Mouse (Mus musculus): ENCODE results near the gene Phospho1.

Phospho1 gene

DNA sequence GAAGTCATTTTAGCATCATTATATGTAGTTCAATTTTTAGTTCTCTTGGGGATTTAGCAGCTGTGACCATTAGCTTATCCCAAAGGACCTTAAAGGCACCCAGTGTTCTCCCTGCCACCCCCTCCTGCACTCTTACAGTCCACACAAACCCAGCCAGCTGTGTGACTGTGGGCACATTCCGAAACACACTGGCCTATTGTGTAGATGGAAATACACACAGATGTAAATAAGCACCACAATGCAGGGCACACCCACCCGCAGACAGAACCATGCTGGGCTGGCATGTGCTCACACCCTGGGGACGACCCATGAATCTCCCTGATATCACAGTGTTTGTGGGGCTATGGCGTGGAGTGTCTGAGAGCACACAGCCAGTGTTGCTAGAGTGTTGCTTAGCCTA is 12.1 kb upstream of the Phospho1 start:
- DNase-seq (ENCODE audit: low read depth): no peak

DNA sequence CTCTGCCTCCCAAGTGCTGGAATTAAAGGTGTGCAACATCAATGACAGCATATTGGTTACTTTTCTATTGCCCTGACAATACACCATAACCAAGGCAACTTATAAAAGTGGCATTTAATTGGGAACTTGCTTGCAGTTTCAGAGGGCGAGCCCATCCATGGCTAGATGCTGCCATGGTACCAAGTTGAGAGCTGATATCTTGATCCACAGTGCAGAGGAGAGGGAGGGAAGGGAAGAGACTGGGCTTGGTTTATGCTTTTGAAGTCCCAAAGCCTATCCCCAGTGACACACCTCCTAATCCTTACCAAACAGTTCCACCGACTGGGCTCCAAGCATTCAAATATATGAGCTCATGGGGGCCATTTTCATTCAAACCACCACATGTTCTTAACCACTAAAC is 10.2 kb upstream of the Phospho1 start:
- no peak for DNase-seq (ENCODE audit: low read depth)

DNA sequence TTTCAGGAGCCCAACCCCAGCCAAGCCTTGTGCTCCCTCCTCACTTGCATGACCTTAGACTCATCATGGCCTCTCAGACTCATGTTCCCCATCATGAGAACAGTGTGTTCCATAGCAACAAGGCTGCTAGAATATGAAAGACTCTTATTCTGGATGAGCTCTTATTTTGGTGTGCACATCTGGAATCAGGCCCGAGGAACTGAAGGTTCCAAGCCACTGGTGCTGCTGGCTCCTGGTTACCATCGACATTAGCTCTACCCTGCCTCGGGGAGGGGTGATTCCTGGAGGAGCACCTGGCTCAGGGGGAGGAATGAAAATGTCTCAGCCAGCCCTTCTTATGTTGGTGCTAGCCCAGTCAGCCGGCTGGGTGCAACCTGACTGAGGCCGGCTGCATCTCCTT is 9.4 kb upstream of the Phospho1 start:
- no peak for DNase-seq (ENCODE audit: low read depth)

DNA sequence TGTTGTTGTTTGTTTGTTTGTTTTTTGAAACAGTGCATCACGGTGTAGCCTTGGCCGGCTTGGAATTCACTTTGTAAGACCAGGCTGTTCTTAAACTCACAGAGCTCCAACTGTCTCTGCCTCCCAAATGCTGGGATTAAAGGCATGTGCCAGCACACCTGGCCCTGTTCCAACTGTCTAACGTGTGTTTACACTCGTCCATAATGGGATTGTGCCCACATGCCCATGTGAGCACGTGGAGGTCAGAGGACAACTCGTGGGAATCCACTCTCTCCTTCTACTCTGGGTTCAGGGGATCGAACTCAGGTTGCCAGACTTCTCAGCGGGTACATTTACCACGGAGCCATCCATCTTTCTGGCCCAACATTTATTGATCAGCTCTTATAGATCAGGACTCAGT is 8.9 kb upstream of the Phospho1 start:
- no peak for DNase-seq (ENCODE audit: low read depth)

DNA sequence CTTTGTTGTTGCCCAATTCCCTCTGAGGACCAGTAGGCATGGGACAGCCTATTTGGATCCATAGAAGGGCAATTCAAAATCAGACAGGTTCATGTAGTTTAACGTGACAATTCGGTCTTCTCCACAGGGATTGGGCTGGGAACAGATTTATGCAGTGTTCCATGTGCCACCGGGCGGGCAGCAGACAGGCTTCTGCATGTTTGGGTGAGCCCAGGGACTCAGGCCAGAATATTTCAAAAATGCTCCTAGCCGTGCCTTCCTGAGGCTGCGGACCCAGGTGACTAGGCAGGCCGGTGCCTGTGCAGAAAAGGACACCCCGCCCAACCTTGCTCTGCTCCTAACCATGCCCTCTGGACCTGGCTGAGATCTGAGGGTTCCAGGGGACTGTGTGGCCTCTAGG is 5.2 kb upstream of the Phospho1 start:
- DNase-seq (ENCODE audit: low read depth): no peak

DNA sequence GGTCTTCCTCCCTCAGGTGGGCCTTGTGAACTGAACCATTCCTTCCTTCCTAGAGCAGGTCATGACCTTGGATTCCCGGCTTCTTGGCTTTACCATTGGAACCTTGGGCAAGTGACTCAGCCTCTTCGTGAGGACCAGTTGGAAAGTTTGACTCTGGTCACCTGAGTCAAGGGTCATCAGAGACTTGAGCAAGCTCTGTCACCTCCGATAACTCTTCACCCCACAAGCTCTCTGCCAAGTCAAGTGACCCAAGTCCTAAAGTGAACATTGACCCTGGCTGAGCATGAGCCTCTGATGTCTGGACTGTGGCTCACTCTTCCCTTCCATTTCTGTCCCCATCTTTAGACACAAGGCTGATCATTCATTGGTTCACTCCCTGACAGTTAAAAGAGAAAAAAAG is 2.8 kb upstream of the Phospho1 start:
- DNase-seq (ENCODE audit: low read depth): no peak

DNA sequence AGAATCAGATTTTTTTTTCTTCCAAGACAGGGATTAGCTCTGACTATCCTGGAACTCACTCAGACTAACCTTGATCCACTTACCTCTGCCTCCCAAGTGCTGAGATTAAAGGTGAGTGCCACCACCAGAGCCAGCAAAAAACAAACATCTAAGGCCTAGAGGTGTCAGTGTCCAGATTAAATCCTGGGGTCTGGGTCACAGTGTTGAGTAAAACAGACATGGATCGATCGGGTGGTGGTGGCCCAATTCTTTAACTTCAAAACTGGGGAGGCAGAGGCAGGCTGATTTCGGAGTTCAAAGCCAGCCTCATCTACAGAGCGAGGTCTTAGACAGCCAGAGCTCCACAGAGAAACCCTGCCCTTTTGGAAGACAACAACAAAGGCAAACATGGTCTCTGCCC is 1.9 kb upstream of the Phospho1 start:
- no peak for DNase-seq (ENCODE audit: low read depth)

DNA sequence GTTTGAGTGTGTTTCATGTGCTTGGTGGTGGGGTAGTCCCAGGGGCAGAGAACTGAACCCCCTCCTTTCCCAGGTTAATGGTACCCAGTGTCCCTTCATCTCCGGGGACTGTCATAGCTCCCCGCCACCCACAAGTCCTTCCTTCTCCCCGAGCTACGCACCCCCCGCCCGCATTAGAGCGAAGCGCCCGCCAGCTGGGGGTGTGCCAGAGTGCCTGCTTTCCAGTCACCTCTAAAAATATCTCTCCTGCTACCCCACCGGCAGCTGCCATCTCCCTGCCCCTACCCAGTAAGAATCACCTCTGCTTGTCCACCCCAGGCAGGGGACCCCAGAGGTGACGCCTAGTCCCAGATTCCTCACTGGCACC is 561 bp downstream of the Phospho1 start:
- DNase-seq (ENCODE audit: low read depth): no peak

DNA sequence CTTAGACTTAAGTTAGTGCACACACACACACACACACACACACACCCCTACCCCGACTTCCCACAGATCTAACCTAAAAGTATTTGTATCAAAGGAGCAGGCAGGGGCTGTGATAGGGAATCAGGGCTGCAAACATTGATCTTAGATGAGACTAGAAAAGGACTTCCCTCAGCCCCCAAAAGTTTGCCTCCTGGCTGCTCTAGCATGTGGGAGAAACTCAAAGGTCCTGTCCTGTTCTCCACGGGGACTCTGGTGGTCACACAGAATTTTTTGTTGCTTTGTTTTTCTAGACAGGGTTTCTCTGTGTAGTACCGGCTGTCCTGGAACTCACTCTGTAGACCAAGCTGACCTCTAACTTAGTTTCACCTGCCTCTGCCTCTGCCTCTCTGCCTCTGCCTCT is 1.3 kb downstream of the Phospho1 start:
- no peak for DNase-seq (ENCODE audit: low read depth)

DNA sequence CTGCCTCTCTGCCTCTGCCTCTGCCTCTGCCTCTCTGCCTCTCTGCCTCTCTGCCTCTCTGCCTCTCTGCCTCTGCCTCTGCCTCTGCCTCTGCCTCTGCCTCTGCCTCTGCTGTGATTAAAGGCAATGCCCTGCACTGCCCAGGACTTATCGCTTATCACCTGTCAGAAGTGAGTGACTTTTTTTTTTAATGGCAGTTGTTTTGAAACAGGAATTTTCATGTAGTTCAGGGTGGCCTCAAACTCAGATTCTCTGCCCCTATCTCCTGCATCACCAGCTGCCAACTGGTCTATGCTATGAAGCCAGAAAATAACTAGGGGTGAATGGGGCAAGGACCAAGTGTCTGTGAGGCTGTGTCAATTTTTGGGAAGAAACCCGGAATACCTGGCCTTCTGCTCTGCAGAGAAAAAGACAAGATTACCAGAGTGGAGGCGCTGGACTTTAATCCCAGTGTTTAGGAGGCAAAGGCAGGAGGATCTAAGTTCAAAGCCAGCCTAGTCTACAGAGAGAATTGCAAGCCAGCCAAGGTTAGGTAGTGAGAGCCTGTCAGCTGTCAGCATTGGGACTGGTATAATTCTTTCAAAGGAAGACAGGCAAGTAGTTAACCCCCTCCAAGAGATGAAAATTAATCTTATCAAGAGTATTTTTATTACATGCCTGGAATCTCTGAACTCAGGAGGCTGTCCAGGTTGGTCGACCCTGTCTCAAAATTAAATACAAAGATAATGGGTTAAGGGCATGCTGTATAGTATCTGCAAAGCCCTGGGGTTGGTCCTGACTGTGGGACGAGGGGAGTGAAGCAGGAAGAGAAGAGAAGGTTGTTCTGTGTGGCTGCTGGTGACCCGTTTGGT is 2.2 kb downstream of the Phospho1 start:
- DNase-seq (ENCODE audit: low read depth): no peak

DNA sequence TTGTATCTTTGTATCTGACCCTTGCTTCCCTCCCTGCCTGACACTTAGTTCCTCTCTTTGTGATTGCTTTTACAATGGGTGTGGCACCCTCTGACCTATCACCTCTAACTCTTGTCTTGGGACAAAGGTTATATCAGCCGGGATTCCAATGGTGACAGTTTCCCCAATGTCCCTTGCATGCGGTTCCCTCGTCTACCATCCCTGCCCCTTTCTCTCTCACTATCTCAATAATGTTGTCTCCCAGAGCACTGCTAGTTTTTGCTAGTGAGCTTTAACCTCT is 2.8 kb downstream of the Phospho1 start:
- no peak for DNase-seq (ENCODE audit: low read depth)

DNA sequence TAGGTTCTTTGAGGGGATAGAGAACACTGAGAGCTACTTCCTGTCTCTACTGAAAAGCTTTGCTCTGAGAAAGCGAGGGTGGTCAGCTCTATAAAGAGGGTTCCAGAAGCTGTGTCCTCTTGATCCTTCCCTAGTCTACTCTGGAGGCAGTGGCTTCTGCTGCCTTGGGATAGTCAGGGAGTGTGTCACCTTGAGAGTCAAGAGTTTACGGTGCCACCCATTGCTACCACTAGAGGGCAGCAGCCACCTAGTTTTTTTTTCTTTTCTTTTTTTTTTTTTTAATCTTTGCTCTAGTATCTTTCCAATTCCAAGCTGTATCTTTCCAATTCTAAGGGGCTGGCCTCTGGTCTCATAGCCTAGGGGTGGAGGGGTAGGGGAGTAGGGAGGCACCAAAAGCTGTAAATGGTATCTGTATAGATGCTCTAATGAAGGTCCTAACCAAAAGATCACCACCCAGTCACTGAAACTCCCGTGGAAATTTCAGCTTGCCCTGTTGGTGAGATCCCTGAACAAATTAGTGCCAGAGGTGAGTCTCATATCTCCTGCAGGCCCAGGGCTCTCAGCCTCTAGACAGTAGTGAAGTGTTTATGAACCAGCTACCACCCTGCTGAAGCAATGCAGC is 3.3 kb downstream of the Phospho1 start:
- no peak for DNase-seq (ENCODE audit: low read depth)

DNA sequence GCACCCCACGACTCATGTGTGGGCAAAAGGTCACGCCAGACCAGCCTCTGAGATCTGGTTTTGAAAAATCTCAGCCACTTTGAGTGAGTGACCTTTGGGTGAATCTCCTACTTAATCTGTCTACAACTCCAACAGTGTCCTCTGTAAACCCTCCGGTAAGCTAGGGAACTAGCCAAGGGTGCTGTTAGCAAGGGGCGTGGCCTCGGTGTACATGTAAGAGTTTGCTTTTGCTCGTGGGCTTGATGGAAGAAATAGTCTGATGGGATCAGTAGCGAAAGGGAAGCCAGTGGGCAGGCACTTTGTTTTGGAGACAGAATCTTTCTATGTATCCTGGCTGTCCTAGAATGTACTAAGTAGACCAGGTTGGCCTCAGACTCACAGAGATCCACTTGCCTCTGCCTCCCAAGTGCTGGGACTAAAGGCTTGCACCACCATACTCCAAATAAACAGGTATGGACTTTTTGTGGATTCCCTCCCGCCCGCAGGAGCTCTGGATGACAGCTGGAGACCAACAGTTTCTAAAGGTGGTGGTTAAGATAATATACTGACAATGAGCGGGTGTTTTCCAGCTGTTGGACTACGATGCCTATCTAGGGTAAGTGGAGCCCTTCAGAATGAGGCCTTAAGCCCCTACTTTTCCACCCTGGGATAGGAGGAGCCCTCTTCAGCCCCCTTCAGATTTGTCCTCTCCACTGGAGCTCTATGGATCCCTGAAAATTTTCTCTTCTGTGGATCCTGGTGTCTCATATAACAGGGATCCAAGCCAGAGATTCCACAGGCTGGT is 4.1 kb downstream of the Phospho1 start:
- no peak for DNase-seq (ENCODE audit: low read depth)

DNA sequence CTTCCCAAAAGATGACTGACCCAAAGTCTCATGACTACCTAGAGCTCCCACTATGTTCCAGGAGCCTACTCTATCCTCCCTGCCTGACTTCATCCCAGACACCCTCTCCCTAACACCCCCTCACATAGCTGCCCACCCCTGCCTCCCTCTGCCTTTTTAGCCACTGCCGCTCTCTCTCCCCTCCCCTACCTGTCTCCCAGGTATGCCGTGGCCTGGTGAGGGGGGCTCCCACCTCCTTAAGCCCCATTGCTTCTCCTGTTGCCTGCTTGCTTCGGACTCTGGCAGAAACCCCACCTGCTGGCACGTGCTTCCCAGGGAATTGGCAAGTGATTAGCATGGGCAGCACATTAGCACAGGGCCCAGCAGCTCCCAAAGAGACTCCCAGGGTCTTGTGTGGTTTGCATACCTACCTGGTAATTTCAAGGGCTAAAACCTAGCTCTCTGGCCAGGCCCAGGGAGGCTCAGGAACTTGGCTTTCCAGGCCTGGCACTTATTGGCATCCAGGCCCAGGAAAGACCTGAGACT is 5.3 kb downstream of the Phospho1 start:
- DNase-seq (ENCODE audit: low read depth): no peak

DNA sequence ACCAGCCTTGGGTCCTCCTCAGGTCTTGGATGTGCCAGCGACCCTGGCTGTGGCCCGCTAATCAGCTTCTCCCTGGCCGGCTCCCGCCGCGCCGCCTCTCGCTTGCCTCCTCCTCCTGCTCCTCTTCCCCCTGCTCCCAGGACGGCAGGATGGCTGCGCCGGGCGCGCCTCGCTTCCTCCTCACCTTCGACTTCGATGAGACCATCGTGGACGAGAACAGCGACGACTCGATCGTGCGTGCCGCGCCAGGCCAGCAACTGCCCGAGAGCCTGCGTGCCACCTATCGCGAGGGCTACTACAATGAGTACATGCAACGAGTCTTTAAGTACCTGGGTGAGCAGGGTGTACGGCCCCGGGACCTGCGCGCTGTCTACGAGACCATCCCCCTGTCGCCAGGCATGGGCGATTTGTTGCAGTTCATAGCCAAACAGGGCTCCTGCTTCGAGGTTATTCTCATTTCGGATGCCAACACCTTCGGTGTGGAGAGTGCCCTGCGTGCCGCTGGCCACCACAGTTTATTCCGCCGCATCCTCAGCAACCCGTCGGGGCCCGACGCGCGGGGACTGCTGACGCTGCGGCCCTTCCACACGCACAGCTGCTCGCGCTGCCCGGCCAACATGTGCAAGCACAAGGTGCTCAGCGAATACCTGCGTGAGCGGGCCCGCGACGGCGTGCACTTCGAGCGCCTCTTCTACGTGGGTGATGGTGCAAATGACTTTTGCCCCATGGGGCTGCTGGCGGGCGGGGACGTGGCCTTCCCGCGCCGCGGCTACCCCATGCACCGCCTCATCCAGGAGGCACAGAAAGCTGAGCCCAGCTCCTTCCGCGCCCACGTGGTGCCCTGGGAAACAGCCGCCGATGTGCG is 6.3 kb downstream of the Phospho1 start:
- DNase-seq (ENCODE audit: low read depth): no peak

DNA sequence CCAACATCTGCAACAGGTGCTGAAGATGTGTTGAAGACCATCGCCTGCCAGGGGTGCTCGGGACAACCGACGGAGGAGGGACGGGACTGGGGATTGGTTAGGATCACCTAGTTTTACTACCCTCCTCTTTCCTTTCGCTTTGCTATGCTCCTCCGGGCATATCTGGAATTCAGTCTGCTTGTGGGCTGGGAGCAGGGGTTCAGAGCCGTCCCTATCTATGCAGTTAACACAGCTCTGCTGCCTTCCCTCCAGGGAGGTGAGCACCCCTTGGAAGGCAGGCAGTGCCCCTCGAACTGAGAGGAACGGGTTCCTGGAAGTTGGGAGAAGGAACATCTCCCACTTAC is 6.9 kb downstream of the Phospho1 start:
- no peak for DNase-seq (ENCODE audit: low read depth)

DNA sequence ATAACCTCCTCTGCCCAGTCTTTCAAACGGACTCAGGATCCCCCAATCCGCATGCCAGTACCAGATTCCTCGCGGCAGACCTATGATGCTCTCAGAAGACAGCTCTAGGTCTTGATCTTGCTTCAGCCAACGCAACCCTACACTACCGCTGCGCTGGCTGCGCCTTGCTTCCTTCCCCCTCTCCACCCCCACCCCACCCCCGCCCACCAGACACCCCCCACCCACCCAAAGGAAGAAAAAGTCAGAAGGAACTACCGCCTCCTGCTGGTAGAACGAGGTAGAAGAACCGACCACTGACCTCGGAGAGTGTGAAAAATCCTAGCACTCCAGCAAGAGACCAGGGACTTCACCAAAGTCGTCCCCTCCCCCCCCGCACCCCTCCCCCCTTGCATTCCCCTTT is 7.3 kb downstream of the Phospho1 start:
- no peak for DNase-seq (ENCODE audit: low read depth)

DNA sequence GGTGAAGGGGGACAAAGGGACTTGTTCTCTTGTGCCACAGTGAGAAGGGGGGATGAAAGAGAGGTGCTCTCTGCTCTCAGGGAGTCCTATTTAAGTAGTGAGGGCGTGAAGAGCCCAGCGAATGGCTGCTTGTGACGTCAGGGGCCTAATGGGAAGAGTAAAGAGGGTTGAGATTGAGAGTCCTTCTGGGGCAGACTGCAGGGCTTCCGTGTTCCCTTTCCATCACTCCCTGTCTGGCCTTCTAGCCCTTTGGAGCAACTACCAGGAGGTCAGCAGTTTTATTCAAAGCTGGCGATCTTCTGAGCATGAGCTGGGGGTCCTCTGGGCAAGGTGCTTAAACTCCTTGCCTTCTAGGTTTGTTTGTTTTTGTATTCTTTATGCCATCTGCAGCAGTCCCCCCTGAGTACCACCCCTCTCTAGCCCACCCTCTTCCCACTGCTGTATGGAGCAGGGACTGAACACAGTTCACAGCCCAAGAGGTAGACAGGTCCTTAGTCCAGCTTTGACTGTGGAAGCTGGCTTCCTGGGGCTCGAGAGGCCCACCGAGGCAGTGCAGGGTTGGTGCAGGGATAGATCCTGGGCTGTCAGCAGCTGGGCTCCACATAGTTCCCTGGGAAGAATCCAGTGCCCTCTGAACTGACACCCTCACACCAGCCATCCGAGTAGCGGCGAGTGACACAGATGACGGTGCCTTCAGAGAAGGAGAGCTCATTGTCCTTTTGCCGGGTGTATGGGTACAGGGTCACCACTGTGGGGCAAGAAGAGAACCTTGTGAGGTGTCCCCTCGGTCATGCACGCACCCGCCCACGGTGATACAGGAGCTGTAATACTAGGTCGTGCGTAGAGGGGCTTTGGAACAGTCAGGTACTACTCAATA is 8.1 kb downstream of the Phospho1 start:
- DNase-seq (ENCODE audit: low read depth): no peak

DNA sequence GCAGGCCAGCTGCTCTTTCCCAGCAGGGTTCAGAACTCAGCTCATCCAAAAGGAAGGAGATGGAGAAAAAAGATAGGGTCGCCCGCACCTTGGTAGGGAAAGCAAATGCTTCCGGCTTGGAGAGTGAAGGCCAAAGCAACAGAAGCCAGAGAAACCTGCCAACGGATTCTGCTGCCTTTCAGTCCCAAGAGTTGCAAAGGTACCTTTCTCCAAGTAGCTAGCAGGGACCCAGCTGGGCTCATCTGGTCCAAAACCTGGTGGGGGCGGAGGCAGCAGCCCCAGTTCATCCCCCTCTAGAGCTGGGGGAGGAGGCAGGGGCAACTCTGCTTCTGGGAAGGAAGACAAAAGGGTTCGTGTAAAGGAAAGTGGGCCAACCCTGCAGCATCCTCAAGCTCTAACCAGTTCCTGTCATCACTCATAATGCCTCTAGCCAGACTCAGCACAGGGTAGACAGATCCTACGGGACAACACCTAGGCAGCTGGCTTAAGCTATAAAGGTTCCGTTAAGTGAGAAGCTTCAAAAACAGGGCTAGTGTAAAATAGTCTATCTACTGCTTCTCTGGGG is 8.8 kb downstream of the Phospho1 start:
- no peak for DNase-seq (ENCODE audit: low read depth)

DNA sequence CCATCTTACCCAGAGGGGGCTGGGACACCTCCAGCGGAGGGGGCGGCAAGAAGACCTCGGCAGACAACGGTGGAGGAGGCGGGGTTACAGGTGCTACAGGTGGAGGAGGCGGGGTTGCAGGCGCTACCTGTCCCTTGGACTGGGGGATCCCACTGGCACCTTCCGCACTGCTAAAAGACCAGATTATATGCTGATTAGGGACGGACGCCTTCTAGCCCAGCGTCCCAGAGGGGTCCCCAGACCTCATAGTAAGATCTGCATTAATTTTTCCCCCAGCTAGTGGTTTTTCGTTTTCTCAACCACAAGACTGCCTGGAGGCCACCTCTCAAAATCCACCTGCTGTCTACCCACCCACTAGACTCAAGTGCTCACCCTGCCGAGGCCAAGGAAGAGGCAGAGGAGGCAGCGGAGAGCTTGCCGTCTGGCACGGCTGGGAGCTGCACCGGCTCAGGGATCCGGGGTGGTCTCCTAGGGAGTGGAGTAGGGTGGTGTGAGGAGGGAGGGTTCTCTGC is 9.4 kb downstream of the Phospho1 start:
- DNase-seq (ENCODE audit: low read depth): no peak

Data from fibroblast of lung, adult 2 months (primary cell).